19 mouse cellular contexts compared by ENCODE assay signal in genomic region chr4:36426192-36426591, GRCm38 (mm10).
DNase-seq lines count a peak whose midpoint lies in the region; ATAC-seq lines count a peak whose summit lies in the region.
"Had no signal": no experiment of that assay in that cellular context is flagged by ENCODE, and none has a peak within 500 bp of the region (broad histone marks: within the 10 kb centered on the region; RNA-seq: fewer than 3 reads in every experiment).

No protein-coding gene starts in this region.

- no peaks in the 10 kb centered on the region for H3K27me3 ChIP-seq in midbrain, embryonic 11.5 days (ENCODE audit: control insufficient read depth, insufficient read depth, low read length)
- H3K27me3 ChIP-seq in midbrain, embryonic 10.5 days (ENCODE audit: low read depth, poor library complexity, severe bottlenecking) = no peaks in the 10 kb centered on the region
- H3K27me3 ChIP-seq in forebrain, embryonic 16.5 days (replicated peaks; ENCODE audit: control insufficient read depth, insufficient read depth, low read length) = no peaks in the 10 kb centered on the region
- H3K27me3 ChIP-seq in midbrain, embryonic 12.5 days = no peaks in the 10 kb centered on the region

- no peaks in the 10 kb centered on the region for H3K36me3 ChIP-seq in midbrain, embryonic 11.5 days (ENCODE audit: control insufficient read depth, insufficient read depth, low read length)
- no peaks in the 10 kb centered on the region for H3K36me3 ChIP-seq in midbrain, embryonic 10.5 days
- no peaks in the 10 kb centered on the region for H3K36me3 ChIP-seq in forebrain, embryonic 16.5 days (ENCODE audit: control insufficient read depth, insufficient read depth)
- no peaks in the 10 kb centered on the region for H3K36me3 ChIP-seq in midbrain, embryonic 12.5 days

- H3K4me1 ChIP-seq in midbrain, embryonic 11.5 days (ENCODE audit: control insufficient read depth, insufficient read depth, low read length) = no peaks in the 10 kb centered on the region
- no peaks in the 10 kb centered on the region for H3K4me1 ChIP-seq in midbrain, embryonic 10.5 days
- H3K4me1 ChIP-seq in forebrain, embryonic 16.5 days (replicated peaks; ENCODE audit: control insufficient read depth, insufficient read depth, low read length) = peaks cover 4% of the 10 kb centered on the region
- H3K4me1 ChIP-seq in midbrain, embryonic 12.5 days = no peaks in the 10 kb centered on the region

- no peak overlapping the region for H3K4me2 ChIP-seq in midbrain, embryonic 11.5 days
- H3K4me2 ChIP-seq in forebrain, embryonic 16.5 days (ENCODE audit: low read length) = no peak overlapping the region
- H3K4me2 ChIP-seq in midbrain, embryonic 12.5 days (replicated peaks) = no peak overlapping the region

- no peak overlapping the region for H3K27ac ChIP-seq in midbrain, embryonic 11.5 days (ENCODE audit: low read depth, low read length)
- H3K27ac ChIP-seq in midbrain, embryonic 10.5 days (replicated peaks) = no peak overlapping the region
- no peak overlapping the region for H3K27ac ChIP-seq in forebrain, embryonic 16.5 days (ENCODE audit: low read length)
- peak overlapping the region; percentile 46; the same call in 1 of the 2 replicates for H3K27ac ChIP-seq in midbrain, embryonic 12.5 days (replicated peaks)

- DNase-seq in midbrain, embryonic 11.5 days (ENCODE audit: low spot score, missing footprints) = no peak
- DNase-seq in midbrain, embryonic 10.5 days (ENCODE audit: low spot score) = no peak
- DNase-seq in gastrocnemius, postnatal 25 days = no peak
- no peak for DNase-seq in right cerebral cortex, postnatal 14 days
- no peak for DNase-seq in urinary bladder, postnatal 14 days (ENCODE audit: low spot score)
- DNase-seq: adrenal gland, postnatal 10 days; B cell, adult 2 months; cerebellum, adult 18-20 months; embryo, embryonic 11 days; gastrocnemius, postnatal 14 days; kidney, adult 8-10 months; kidney, postnatal 25 days; liver; liver, postnatal 0 days; lung, postnatal 14 days; right cerebral cortex, postnatal 4 days; thymus, postnatal 36 days had no signal

- H3K4me3 ChIP-seq in midbrain, embryonic 11.5 days (ENCODE audit: low read depth, low read length) = no peak overlapping the region
- H3K4me3 ChIP-seq in midbrain, embryonic 10.5 days = no peak overlapping the region
- H3K4me3 ChIP-seq in forebrain, embryonic 16.5 days (replicated peaks; ENCODE audit: low read length) = no peak overlapping the region
- no peak overlapping the region for H3K4me3 ChIP-seq in midbrain, embryonic 12.5 days

- no peak overlapping the region for H3K9ac ChIP-seq in midbrain, embryonic 11.5 days (ENCODE audit: low read length)
- no peak overlapping the region for H3K9ac ChIP-seq in forebrain, embryonic 16.5 days (replicated peaks; ENCODE audit: low read depth, low read length)
- no peak overlapping the region for H3K9ac ChIP-seq in midbrain, embryonic 12.5 days (replicated peaks)
- H3K9ac ChIP-seq: liver, postnatal 0 days had no signal

- H3K9me3 ChIP-seq in midbrain, embryonic 11.5 days (ENCODE audit: control insufficient read depth, low read length) = no peaks in the 10 kb centered on the region
- H3K9me3 ChIP-seq in midbrain, embryonic 10.5 days (replicated peaks) = no peaks in the 10 kb centered on the region
- H3K9me3 ChIP-seq in forebrain, embryonic 16.5 days (ENCODE audit: control insufficient read depth, low read length) = no peaks in the 10 kb centered on the region
- H3K9me3 ChIP-seq in midbrain, embryonic 12.5 days = no peaks in the 10 kb centered on the region

- peak; percentile 82 for ATAC-seq in midbrain, embryonic 11.5 days (ENCODE audit: low FRiP score)
- ATAC-seq in forebrain, embryonic 16.5 days = peak; percentile 86
- ATAC-seq in midbrain, embryonic 12.5 days (ENCODE audit: low FRiP score, low read depth) = peak; percentile 88
- ATAC-seq: liver, postnatal 0 days had no signal

- WGBS in midbrain, embryonic 11.5 days = 41% methylated on average over 5 of the region's 5 CpGs
- WGBS in midbrain, embryonic 10.5 days = 72% methylated on average over 5 of the region's 5 CpGs
- 15% methylated on average over 5 of the region's 5 CpGs for WGBS in forebrain, embryonic 16.5 days
- WGBS in midbrain, embryonic 12.5 days = 30% methylated on average over 5 of the region's 5 CpGs
